Mouse (Mus musculus): ENCODE measurements around the gene Tmem8b. TPM values are rescaled to one million over a fixed set of nuclear protein-coding genes. Genes with fewer than 3 reads are reported as not detected.
A peak's percentile ranks its signal among the peaks of the same experiment; 100 is the strongest.

The Tmem8b gene
- polyA plus RNA-seq, 1 experiment from 2014 or later, result 17.7 TPM

DNA sequence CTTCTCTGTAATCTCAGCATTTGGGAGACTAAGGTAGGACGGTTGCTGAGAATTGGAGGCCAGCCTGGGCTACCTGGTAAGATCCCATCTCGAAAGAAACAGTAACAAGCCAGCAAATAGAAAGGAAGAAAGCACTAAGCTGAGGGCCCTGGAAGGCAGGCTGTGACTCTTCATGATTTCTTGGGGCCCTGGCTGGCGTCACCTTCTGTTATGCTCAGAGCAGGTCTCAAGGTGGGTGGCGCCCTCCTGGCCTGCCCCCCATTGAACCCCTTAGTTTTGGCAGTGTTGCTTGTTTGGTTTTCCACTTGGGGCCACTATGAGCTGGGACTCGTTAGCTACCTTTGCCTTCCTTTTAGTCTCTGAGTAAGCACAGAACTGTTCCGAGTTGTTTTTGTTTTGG is 32.0 kb upstream of the Tmem8b start:
- WGBS, result 77% methylated on average over 6 of the region's 6 CpGs
- Histone ChIP-seq H3K9ac (no peak overlapping the region), H3K4me3 (no peak overlapping the region), H3K9me3 (no peaks in the 10 kb centered on the region), H3K27ac (no peak overlapping the region), H3K4me2 (no peak overlapping the region), H3K27me3 (replicated peaks) (no peaks in the 10 kb centered on the region), H3K36me3 (replicated peaks) (no peaks in the 10 kb centered on the region), H3K4me1 (peaks cover 27% of the 10 kb centered on the region)
- no peak for ATAC-seq (replicated peaks)

DNA sequence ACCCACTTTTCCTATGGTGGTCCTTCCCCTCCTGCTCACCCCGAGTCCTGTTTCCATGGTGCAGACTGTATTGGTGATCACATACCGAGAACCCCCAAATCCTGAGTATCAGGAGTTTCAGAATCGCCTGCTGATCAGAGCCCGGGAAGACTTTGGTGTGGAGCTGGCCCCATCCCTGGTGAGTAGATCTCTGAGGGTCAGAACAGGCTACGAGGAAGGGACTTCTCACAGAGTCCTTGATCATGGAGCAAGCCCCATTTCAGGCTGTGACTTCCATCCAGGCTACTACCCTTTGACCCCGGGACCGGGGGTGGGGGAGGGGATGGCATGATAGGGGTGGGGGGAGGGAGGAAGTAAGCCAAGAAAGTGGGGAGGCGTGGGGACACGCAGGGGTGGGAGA is 28.7 kb upstream of the Tmem8b start:
- no peak for ATAC-seq (replicated peaks)
- H3K9me3 ChIP-seq, result no peaks in the 10 kb centered on the region
- H3K27ac ChIP-seq, result no peak overlapping the region
- no peaks in the 10 kb centered on the region for H3K4me1 ChIP-seq
- 79% methylated on average over 9 of the region's 9 CpGs for WGBS
- no peaks in the 10 kb centered on the region for H3K27me3 ChIP-seq (replicated peaks)
- H3K36me3 ChIP-seq (replicated peaks), result no peaks in the 10 kb centered on the region
- no peak overlapping the region for H3K4me2 ChIP-seq
- no peak overlapping the region for H3K4me3 ChIP-seq
- no peak overlapping the region for H3K9ac ChIP-seq

DNA sequence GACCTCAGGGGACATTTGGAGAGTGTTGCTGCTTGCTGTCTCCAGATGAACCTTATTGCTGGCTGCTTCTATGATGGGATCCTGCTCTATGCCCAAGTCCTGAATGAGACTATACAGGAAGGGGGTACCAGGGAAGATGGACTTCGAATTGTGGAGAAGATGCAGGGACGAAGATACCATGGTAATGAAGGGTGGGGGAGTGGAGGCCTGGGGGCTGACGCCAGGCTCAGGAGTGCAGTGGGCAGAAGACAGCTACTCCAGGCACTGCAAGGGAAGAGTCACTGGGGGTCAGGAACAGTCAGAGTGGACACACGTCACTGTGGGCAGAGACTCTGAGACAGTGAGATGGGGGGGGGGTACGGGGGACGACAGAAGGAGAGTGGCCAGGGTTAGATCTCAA is 28.3 kb upstream of the Tmem8b start:
- Histone ChIP-seq H3K27me3 (replicated peaks) (no peaks in the 10 kb centered on the region), H3K4me2 (no peak overlapping the region), H3K9me3 (no peaks in the 10 kb centered on the region), H3K4me3 (no peak overlapping the region), H3K36me3 (replicated peaks) (no peaks in the 10 kb centered on the region), H3K9ac (no peak overlapping the region), H3K27ac (no peak overlapping the region), H3K4me1 (no peaks in the 10 kb centered on the region)
- WGBS, result 88% methylated on average over 6 of the region's 6 CpGs
- no peak for ATAC-seq (replicated peaks)

DNA sequence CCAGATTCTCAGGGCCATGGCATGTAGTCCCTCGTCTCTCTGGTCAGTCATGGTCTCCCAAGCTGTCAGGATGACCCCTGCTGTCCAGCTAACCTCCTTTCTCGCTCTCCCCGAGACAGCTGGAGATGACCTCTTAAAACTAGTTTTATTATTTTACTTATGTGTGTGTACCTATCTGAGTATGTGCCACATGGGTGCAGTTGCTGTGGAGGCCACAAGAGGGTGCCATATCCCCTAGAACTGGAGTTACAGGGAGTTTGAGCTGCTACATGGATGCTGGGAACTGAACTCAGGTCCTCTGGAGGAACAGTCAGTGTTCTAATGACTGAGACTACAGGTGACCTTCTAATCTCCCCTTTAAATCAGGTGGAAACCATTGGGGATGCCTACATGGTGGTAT is 19.0 kb upstream of the Tmem8b start:
- H3K36me3 ChIP-seq (replicated peaks), result peaks cover 6% of the 10 kb centered on the region; the same call in 1 of the 2 replicates
- H3K27me3 ChIP-seq (replicated peaks), result no peaks in the 10 kb centered on the region
- no peak overlapping the region for H3K4me3 ChIP-seq

DNA sequence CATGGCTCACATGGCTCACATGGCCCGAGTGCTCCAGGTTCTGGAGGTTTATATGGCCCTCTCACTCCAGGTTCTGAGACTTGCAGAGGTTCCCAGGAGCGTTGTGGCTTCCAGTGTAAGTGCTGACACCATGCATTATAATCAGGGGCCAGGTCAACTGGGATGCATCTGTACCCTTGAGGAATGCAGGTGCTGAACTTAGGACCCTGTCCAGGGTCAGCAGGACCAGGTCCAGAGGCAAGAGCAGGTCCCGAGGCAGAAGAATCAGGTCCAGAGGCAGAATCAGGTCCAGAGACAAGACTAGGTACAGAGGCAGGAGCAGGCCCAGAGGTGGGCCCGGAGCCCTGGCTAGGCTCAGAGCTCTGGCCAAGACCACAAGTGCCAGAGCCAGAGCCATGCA is 16.0 kb upstream of the Tmem8b start:
- peak overlapping the region; percentile 47 for H3K4me2 ChIP-seq
- H3K36me3 ChIP-seq (replicated peaks), result peaks cover 6% of the 10 kb centered on the region; the same call in 1 of the 2 replicates
- H3K27ac ChIP-seq, result 0 out of 2 replicates have a peak overlapping the region, but pooled peaks have one; percentile 28
- no peak overlapping the region for H3K9ac ChIP-seq
- ATAC-seq (replicated peaks), result no peak
- H3K9me3 ChIP-seq, result no peaks in the 10 kb centered on the region
- H3K4me3 ChIP-seq, result peak overlapping the region; percentile 29
- peaks cover 13% of the 10 kb centered on the region for H3K4me1 ChIP-seq
- H3K27me3 ChIP-seq (replicated peaks), result no peaks in the 10 kb centered on the region
- WGBS, result 88% methylated on average over 4 of the region's 4 CpGs

More for the DNA sequence above, 19.0 kb upstream of the Tmem8b start:
- no peaks in the 10 kb centered on the region for H3K9me3 ChIP-seq
- H3K9ac ChIP-seq, result no peak overlapping the region
- H3K4me2 ChIP-seq, result no peak overlapping the region
- 95% methylated on average over 3 of the region's 3 CpGs for WGBS
- no peak for ATAC-seq (replicated peaks)
- no peak overlapping the region for H3K27ac ChIP-seq
- peaks cover 4% of the 10 kb centered on the region; the same call in 1 of the 2 replicates for H3K4me1 ChIP-seq

DNA sequence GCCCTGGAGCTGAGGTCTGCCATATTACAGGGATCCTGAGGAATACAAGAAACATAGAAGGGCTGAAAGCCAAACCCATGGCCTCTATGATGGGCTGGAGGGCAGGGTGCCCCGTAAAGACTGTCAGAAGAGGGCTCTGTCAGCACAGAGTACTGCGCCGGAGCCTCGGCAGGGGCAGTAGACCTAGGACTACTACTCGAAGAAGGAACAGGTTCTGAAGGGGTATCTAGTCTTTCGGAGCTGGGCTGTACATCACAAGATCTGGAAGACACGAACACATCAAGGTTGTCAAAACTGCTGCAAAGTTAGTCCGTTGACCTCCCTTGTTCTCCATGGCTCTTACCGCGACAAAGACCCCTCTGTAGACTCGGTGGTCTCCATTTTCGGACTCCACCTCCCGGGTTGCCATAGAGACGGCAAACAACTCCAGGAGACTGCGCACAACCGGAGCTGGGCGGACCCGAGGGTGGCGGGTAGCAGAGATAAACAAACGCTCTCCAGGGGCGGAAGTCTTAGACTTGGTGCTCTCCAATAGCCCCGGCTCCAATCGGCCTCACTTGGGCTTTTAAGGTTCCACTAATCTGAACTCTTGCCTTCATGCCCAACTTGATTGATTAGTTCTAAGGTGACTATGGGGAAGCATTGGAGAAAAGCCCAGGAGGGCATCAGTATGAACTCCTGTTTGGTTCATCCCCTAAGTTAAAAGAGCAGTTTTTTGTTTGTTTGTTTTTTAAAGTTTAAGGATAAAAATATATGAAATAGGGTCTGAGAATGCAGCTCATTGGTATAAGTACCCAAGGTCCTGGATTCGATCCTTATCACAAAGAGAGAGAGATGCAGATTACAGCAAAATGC is 15.4 kb upstream of the Tmem8b start, which contains the start of gene Spag8:
Gene Spag8, minus strand, starts transcription at position 434 of the 855 bp plus-strand sequence.
- Histone ChIP-seq H3K9me3 (no peaks in the 10 kb centered on the region), H3K4me1 (peaks cover 13% of the 10 kb centered on the region), H3K27me3 (replicated peaks) (no peaks in the 10 kb centered on the region), H3K9ac (no peak within 1 kb of the TSS), H3K36me3 (replicated peaks) (peaks cover 6% of the 10 kb centered on the region; the same call in 1 of the 2 replicates), H3K27ac (0 out of 2 replicates have a peak within 1 kb of the TSS, but pooled peaks have one; percentile 28), H3K4me2 (peak within 1 kb of the TSS; percentile 47), H3K4me3 (peak within 1 kb of the TSS; percentile 29)
- WGBS, result 12% methylated on average over 24 of the region's 24 CpGs
- ATAC-seq (replicated peaks), result no peak

DNA sequence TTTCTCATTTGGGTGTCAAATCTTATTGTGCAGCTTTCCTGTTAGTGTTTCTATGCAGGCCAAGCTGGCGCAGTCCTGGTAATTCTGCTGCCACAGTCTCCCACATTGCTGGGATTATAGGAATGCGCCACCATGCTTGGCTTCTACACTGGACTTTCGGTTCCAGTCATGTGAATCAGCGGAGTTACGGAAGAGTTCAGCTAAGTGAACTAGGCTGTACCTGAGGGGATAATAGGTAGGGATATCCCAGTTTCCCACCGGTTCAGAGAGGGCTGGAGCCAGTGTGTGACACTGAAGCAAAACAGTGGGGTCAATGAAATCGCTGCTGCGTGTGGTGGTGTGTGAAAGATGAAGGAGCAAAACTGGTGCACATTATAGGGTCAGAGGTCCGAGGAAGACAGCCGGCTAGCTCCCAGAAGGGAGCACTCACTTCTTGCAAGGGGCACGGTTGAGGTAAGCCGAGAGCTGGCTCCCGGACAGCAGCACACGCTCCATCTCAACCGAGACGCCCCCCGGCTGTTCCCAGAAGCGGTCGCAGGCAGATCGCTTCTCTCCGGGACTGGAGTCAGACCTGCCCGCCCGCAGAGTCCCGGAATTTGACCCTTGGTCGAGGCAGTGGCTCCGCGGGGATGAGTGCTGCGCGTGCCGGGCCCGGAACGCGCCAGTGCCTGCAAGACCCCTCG is 13.0 kb upstream of the Tmem8b start:
- Histone ChIP-seq H3K27me3 (replicated peaks) (0 out of 2 replicates have a peak, but pooled peaks cover 3% of the 10 kb centered on the region), H3K36me3 (replicated peaks) (no peaks in the 10 kb centered on the region), H3K4me1 (peaks cover 13% of the 10 kb centered on the region), H3K27ac (peak overlapping the region; percentile 95), H3K9ac (peak overlapping the region; percentile 97), H3K9me3 (no peaks in the 10 kb centered on the region), H3K4me2 (peak overlapping the region; percentile 93), H3K4me3 (peak overlapping the region; percentile 93)
- WGBS, result 4% methylated on average over 34 of the region's 34 CpGs
- no peak; the same call in none of the 2 replicates for ATAC-seq (replicated peaks)

DNA sequence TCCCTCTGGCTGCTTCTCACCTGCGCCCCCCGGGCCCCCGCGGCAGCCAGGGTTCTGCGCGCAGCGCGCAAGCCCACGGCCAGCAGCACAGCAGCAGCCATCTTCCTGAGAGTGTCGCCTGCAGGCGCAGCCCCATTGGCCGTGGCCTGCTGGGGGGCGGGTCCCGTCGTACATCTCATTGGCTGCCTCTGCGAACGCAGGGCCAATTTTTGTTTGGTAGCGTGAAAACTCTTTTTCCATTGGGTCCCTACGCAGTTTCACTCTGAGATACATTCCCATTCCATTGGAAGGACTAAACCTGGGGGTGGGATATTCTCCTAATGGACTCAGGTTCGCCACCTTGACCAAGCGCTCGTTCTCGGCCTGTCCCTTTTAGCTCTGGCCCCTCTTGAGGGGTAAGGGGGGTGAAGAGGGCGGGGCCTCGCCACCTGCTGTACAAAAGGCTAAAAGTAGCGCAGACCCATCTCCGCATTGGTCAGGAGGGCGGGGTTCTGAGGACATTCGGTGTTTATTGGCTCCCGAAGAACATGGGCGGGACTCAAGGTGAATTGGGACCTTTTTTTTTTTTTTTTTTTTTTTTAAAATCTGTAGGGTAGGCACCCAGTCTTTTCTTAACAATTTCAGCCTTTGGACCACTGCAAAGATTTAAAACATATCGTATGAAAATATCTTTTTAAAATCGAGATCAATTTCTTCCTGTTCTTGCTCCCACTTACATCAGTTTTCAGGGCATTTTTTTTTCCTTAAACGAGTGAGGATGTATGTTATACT is 12.2 kb upstream of the Tmem8b start, which contains the start of gene Hint2:
Gene Hint2, minus strand, starts transcription at position 128 of the 771 bp plus-strand sequence.
- peak within 1 kb of the TSS; percentile 97 for H3K9ac ChIP-seq

DNA sequence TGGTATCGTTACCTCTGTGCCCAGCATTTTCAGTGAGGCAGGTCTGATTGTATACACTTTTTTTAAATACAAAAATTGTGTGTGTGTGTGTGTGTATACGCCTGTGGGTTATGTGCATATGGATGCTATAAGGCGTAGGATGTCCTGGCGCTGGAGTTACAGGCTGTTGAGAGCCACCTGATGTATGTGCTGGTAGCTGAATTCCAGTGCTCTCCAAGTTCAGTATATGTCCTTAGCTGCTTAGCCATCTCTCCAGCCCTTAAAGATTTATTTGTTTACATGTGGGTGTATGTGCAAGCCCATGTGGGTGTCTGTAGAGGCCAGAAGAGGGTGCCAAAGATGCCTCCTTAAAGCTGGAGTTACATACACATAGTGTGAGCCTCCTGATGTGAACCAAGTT is 11.6 kb upstream of the Tmem8b start:
- H3K27me3 ChIP-seq (replicated peaks), result 0 out of 2 replicates have a peak, but pooled peaks cover 9% of the 10 kb centered on the region
- peaks cover 13% of the 10 kb centered on the region for H3K4me1 ChIP-seq
- H3K9ac ChIP-seq, result no peak overlapping the region
- WGBS, result 60% methylated on average over 4 of the region's 4 CpGs
- no peaks in the 10 kb centered on the region for H3K36me3 ChIP-seq (replicated peaks)
- peak overlapping the region; percentile 93 for H3K4me2 ChIP-seq
- peak overlapping the region; percentile 95 for H3K27ac ChIP-seq
- H3K4me3 ChIP-seq, result peak overlapping the region; percentile 93
- no peaks in the 10 kb centered on the region for H3K9me3 ChIP-seq
- no peak for ATAC-seq (replicated peaks)

More for the DNA sequence above, 12.2 kb upstream of the Tmem8b start, which contains the start of gene Hint2:
- H3K9me3 ChIP-seq, result no peaks in the 10 kb centered on the region
- H3K4me2 ChIP-seq, result peak within 1 kb of the TSS; percentile 93
- H3K27me3 ChIP-seq (replicated peaks), result 0 out of 2 replicates have a peak, but pooled peaks cover 7% of the 10 kb centered on the region
- 2% methylated on average over 34 of the region's 34 CpGs for WGBS
- peak within 1 kb of the TSS; percentile 93 for H3K4me3 ChIP-seq
- no peaks in the 10 kb centered on the region for H3K36me3 ChIP-seq (replicated peaks)
- peak; percentile 98 for ATAC-seq (replicated peaks)
- peaks cover 13% of the 10 kb centered on the region for H3K4me1 ChIP-seq
- H3K27ac ChIP-seq, result peak within 1 kb of the TSS; percentile 95

DNA sequence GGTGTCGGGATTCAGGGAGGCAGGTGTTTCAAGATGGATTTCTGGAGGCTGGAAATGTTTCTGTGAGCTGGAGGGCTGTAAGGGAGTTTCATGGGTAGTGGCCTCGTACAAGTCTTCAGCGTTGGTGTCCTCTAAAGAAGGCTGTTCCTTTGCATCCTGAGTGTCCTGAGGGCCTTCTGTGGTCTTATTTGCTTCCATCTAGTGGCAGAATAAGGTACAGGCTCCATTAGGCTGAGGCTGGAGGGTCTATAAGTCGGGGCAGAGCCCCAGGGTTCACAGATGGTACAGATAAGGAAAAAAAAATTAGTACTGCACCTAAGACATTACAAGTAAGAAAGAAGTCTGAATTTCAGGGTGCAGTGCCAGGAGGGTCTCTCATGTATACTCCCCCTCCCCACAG is 2.4 kb upstream of the Tmem8b start:
- Histone ChIP-seq H3K9ac (no peak overlapping the region), H3K4me3 (no peak overlapping the region), H3K4me1 (peaks cover 24% of the 10 kb centered on the region), H3K27ac (no peak overlapping the region), H3K36me3 (replicated peaks) (no peaks in the 10 kb centered on the region), H3K27me3 (replicated peaks) (peaks cover 23% of the 10 kb centered on the region), H3K4me2 (no peak overlapping the region), H3K9me3 (no peaks in the 10 kb centered on the region)
- whole genome bisulfite sequencing, result 26% methylated on average over 4 of the region's 4 CpGs
- no peak for ATAC-seq (replicated peaks)

DNA sequence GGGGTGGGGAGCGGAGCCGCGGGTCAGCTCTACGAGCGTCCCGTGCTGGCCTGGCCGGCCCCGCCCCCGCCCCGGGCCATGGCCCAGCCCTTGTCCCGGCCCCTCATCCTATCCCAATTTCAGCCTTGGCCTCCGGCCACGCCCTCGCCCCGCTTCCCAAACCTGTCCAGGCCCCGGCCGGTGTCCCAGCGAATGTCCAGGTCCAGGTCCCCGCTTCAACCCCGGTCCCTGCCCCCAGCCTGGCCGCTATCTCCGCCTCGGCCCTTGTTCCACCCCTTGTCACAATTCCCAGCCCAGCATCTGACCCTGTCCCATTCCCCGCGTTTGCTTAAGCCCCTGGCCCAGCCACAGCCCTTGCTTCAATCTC is 640 bp downstream of the Tmem8b start:
- H3K36me3 ChIP-seq (replicated peaks), result no peaks in the 10 kb centered on the region; the same call in 1 of the 2 replicates
- peak; percentile 57; the same call in 1 of the 2 replicates for ATAC-seq (replicated peaks)
- peak overlapping the region; percentile 92 for H3K4me2 ChIP-seq
- under 1% methylated on average over 25 of the region's 25 CpGs for WGBS
- H3K4me3 ChIP-seq, result peak overlapping the region; percentile 85
- H3K27ac ChIP-seq, result peak overlapping the region; percentile 77
- no peaks in the 10 kb centered on the region for H3K9me3 ChIP-seq
- H3K9ac ChIP-seq, result peak overlapping the region; percentile 87
- peaks cover 8% of the 10 kb centered on the region for H3K27me3 ChIP-seq (replicated peaks)
- peaks cover 42% of the 10 kb centered on the region for H3K4me1 ChIP-seq
